Mouse (Mus musculus) MEL (cell line): Measurements from ENCODE around the gene Gm12355.

Source experiments
- CTCF ChIP-seq, 3 experiments: IDR thresholded peaks in 2 of 3; conservative IDR thresholded peaks in 1 of 3; 2 replicates each; pipeline ENCODE4 v1.5.1; 2011 to 2012; ENCODE audit warnings: low read length in 3 of 3, low read depth in 2 of 3, mild to moderate bottlenecking in 2 of 3, improper control_type of control experiment in 1 of 3, inconsistent platforms in 1 of 3, mixed read lengths in 1 of 3, moderate library complexity in 1 of 3; ENCODE audit not compliant: control insufficient read depth in 1 of 3, insufficient read depth in 1 of 3, poor library complexity in 1 of 3, severe bottlenecking in 1 of 3
- GABPA ChIP-seq: IDR thresholded peaks from 2 replicates; pipeline ENCODE4 v1.6.1; 2012; ENCODE audit warnings: low read depth, mild to moderate bottlenecking, inconsistent platforms, low read length, improper control_type of control experiment, moderate library complexity
- ZMIZ1 ChIP-seq: IDR thresholded peaks from 2 replicates; pipeline ENCODE4 v1.6.1; 2012; ENCODE audit warnings: low read depth, mild to moderate bottlenecking, inconsistent platforms, low read length, improper control_type of control experiment, moderate library complexity

- TF ChIP-seq ZMIZ1 (no peak), CTCF (IDR thresholded peaks at IDR 0.05 in 2 of 3, conservative IDR thresholded peaks at IDR 0.05 in 1 of 3; ENCODE audit: control insufficient read depth in 1 of 3, insufficient read depth in 1 of 3, low read depth in 2 of 3, low read length in 3 of 3, poor library complexity in 1 of 3, severe bottlenecking in 1 of 3) (no peak), GABPA (no peak)
Observed at GRCm38 (mm10) chr11:98595473-98595872, 30.0 kb downstream of the Gm12355 start.
